In the genomic region with DNA sequence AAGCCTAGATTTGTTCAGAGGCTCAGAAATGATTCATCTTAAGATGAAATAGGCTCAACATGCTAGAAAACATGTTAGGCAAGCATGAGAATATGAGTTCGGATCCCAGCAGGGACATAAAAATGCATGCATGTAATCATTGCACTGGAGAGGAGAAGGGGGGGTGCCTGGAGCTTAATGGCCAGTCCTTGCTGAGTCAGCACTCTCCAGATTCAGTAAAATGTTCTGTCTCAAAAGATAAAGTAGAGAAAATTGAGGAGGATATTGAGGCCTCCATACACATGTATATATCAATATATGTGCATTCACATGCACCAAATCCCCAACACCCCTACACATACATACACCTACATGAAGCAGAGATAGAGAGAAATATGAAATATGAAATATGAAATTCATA, we compare ENCODE assay signal across 35 mouse cellular contexts.
"Had no signal": no experiment of that assay in that cellular context is flagged by ENCODE, and none has a peak within 500 bp of the region (broad histone marks: within the 10 kb centered on the region; RNA-seq: fewer than 3 reads in every experiment).

No protein-coding gene starts in this region.

- DNase-seq: heart, postnatal 10 days; heart, postnatal 14 days; heart, postnatal 36 days; heart, postnatal 4 days; kidney, adult 11 months; kidney, adult 18-20 months; kidney, adult 2 months; kidney, adult 8-10 months; kidney, adult 9 months; kidney, postnatal 10 days; kidney, postnatal 14 days; kidney, postnatal 25 days; kidney, postnatal 36 days; kidney, postnatal 4 days; layer of hippocampus, adult 9-11 months; layer of hippocampus, postnatal 36 days had no signal

- H3K36me3 ChIP-seq: heart, embryonic 10.5 days; heart, embryonic 12.5 days; heart, embryonic 13.5 days; heart, embryonic 15.5 days; hindbrain, embryonic 10.5 days; hindbrain, embryonic 12.5 days; hindbrain, embryonic 13.5 days; hindbrain, embryonic 15.5 days; intestine, embryonic 15.5 days; kidney, embryonic 15.5 days had no signal

- H3K27me3 ChIP-seq: heart, embryonic 12.5 days; heart, embryonic 13.5 days; heart, embryonic 15.5 days; hindbrain, embryonic 12.5 days; hindbrain, embryonic 13.5 days; hindbrain, embryonic 15.5 days; intestine, embryonic 15.5 days; kidney, embryonic 15.5 days had no signal

- H3K4me1 ChIP-seq: heart, embryonic 10.5 days; heart, embryonic 12.5 days; heart, embryonic 13.5 days; heart, embryonic 15.5 days; hindbrain, embryonic 12.5 days; intestine, embryonic 15.5 days; kidney, embryonic 15.5 days had no signal

- H3K9me3 ChIP-seq: heart, embryonic 10.5 days; heart, embryonic 12.5 days; heart, embryonic 13.5 days; heart, embryonic 15.5 days; hindbrain, embryonic 10.5 days; hindbrain, embryonic 12.5 days; hindbrain, embryonic 13.5 days; hindbrain, embryonic 15.5 days; intestine, embryonic 15.5 days; kidney, embryonic 15.5 days had no signal

- ATAC-seq: hindbrain, embryonic 16.5 days; hindbrain, postnatal 0 days; inflammation-experienced regulatory T-cells, adult 6 months; intestine, embryonic 15.5 days; intestine, embryonic 16.5 days; intestine, postnatal 0 days had no signal

- H3K4me3 ChIP-seq: heart, embryonic 10.5 days; heart, embryonic 12.5 days; heart, embryonic 13.5 days; heart, embryonic 15.5 days; hindbrain, embryonic 10.5 days; hindbrain, embryonic 12.5 days; hindbrain, embryonic 13.5 days; hindbrain, embryonic 15.5 days; intestine, embryonic 15.5 days; kidney, embryonic 15.5 days; layer of hippocampus, adult 2 months had no signal

- H3K27ac ChIP-seq: heart, embryonic 10.5 days; heart, embryonic 13.5 days; heart, embryonic 15.5 days; hindbrain, embryonic 10.5 days; hindbrain, embryonic 12.5 days; hindbrain, embryonic 13.5 days; hindbrain, embryonic 14.5 days; hindbrain, embryonic 15.5 days; hindbrain, postnatal 0 days; intestine, embryonic 15.5 days; kidney, embryonic 15.5 days; kidney, postnatal 0 days; layer of hippocampus, adult 2 months had no signal

- H3K4me2 ChIP-seq: heart, embryonic 11.5 days; heart, embryonic 12.5 days; heart, embryonic 13.5 days; heart, embryonic 15.5 days; hindbrain, embryonic 12.5 days; hindbrain, embryonic 13.5 days; hindbrain, embryonic 14.5 days; hindbrain, embryonic 15.5 days; intestine, embryonic 15.5 days; kidney, embryonic 15.5 days had no signal

- H3K9ac ChIP-seq: heart, embryonic 12.5 days; heart, embryonic 13.5 days; heart, embryonic 15.5 days; hindbrain, embryonic 12.5 days; hindbrain, embryonic 13.5 days; hindbrain, embryonic 14.5 days; hindbrain, embryonic 15.5 days; intestine, embryonic 15.5 days; kidney, embryonic 15.5 days had no signal
